Mouse (Mus musculus): ENCODE results near the gene Kyat1.

Gene Kyat1

GRCm38 (mm10) chr2:30205629-30206357 is at the start of gene Kyat1:
TSS of gene Kyat1 (minus strand) at chr2:30205847.
- DNase-seq (ENCODE audit: low read depth, low spot score), result peak; percentile 97

GRCm38 (mm10) chr2:30253809-30254208 is 48.2 kb upstream of the Kyat1 start:
- no peak for DNase-seq (ENCODE audit: low read depth, low spot score)

- no peak for DNase-seq (ENCODE audit: low read depth, low spot score)
Measured at GRCm38 (mm10) chr2:30252521-30252920, 46.9 kb upstream of the Kyat1 start.

- DNase-seq (ENCODE audit: low read depth, low spot score), result peak; percentile 87
Measured at GRCm38 (mm10) chr2:30251417-30252104, 45.9 kb upstream of the Kyat1 start.

- DNase-seq (ENCODE audit: low read depth, low spot score), result no peak
Measured at GRCm38 (mm10) chr2:30250166-30251128, 44.8 kb upstream of the Kyat1 start.

GRCm38 (mm10) chr2:30249182-30249581 is 43.5 kb upstream of the Kyat1 start:
- DNase-seq (ENCODE audit: low read depth, low spot score), result no peak

GRCm38 (mm10) chr2:30247681-30248080 is 42.0 kb upstream of the Kyat1 start:
- no peak for DNase-seq (ENCODE audit: low read depth, low spot score)

- no peak for DNase-seq (ENCODE audit: low read depth, low spot score)
Measured at GRCm38 (mm10) chr2:30247036-30247435, 41.4 kb upstream of the Kyat1 start.

GRCm38 (mm10) chr2:30244595-30245178 is 39.0 kb upstream of the Kyat1 start:
- DNase-seq (ENCODE audit: low read depth, low spot score), result no peak

GRCm38 (mm10) chr2:30243391-30243790 is 37.7 kb upstream of the Kyat1 start:
- no peak for DNase-seq (ENCODE audit: low read depth, low spot score)

GRCm38 (mm10) chr2:30242509-30242908 is 36.9 kb upstream of the Kyat1 start:
- peak; percentile 95 for DNase-seq (ENCODE audit: low read depth, low spot score)

GRCm38 (mm10) chr2:30240267-30240666 is 34.6 kb upstream of the Kyat1 start, which contains the start of gene Gm28035:
TSS of gene Gm28035 (plus strand) at chr2:30240567.
- DNase-seq (ENCODE audit: low read depth, low spot score), result no peak

- no peak for DNase-seq (ENCODE audit: low read depth, low spot score)
Measured at GRCm38 (mm10) chr2:30239777-30240176, 34.1 kb upstream of the Kyat1 start.

- no peak for DNase-seq (ENCODE audit: low read depth, low spot score)
Measured at GRCm38 (mm10) chr2:30238906-30239465, 33.3 kb upstream of the Kyat1 start.

- peak; percentile 82 for DNase-seq (ENCODE audit: low read depth, low spot score)
Measured at GRCm38 (mm10) chr2:30237881-30238280, 32.2 kb upstream of the Kyat1 start.

- peak; percentile 98 for DNase-seq (ENCODE audit: low read depth, low spot score)
Measured at GRCm38 (mm10) chr2:30237199-30237880, 31.7 kb upstream of the Kyat1 start, which contains the start of gene Lrrc8a. TSS of gene Lrrc8a (plus strand) at chr2:30237715.

GRCm38 (mm10) chr2:30236426-30237198 is 31.0 kb upstream of the Kyat1 start:
- DNase-seq (ENCODE audit: low read depth, low spot score), result no peak

- no peak for DNase-seq (ENCODE audit: low read depth, low spot score)
Measured at GRCm38 (mm10) chr2:30235593-30235992, 29.9 kb upstream of the Kyat1 start.

GRCm38 (mm10) chr2:30216293-30216692 is 10.6 kb upstream of the Kyat1 start:
- DNase-seq (ENCODE audit: low read depth, low spot score), result no peak

- DNase-seq (ENCODE audit: low read depth, low spot score), result peak; percentile 30
Measured at GRCm38 (mm10) chr2:30215493-30215892, 9.8 kb upstream of the Kyat1 start.

All from R1 (cell line).